Mouse (Mus musculus) heart, postnatal 0 days (tissue): ENCODE results near the gene Ldlrad3.

ENCODE experiments used
- CTCF ChIP-seq: IDR thresholded peaks from 2 replicates; pipeline ENCODE4 v1.5.1; 2016; ENCODE audit warnings: antibody characterized with exemption, control low read depth, low read depth
- EP300 ChIP-seq: IDR thresholded peaks from 2 replicates; pipeline ENCODE4 v1.6.1; 2016; ENCODE audit warnings: antibody characterized with exemption, low read depth

DNA sequence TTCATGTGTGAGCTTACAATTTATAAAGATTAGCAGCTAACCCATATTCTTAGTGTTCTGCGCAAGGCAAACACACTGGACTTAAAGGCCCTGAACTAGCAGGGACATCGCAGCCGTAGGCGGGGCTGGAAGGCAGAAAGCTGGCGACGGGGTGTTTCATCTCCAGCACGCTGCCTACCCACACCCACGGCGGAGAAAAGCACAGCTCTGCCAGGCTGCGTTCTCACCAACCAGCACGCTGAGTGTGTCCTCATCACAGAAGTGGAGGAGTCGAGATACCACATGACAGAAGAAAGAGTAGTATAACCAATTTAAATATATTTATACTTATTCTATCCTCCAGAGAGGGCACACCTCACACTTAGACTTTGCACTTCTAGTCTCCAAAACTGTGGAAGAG lies 82.2 kb downstream of the Ldlrad3 start:
- TF ChIP-seq CTCF = no peak
- no peak for TF ChIP-seq EP300
